Mouse (Mus musculus) stomach, embryonic 14.5 days (tissue): ENCODE measurements around the gene Tead2. TPM values are rescaled to one million over a fixed set of nuclear protein-coding genes. Genes with fewer than 3 reads are reported as not detected.

Experiments used
- ATAC-seq: fragments of 200-750 bp; cut with Nextera tagmentation; 2 replicates; pipeline ENCODE4 v1.8.0; 2017; ENCODE audit warnings: low read depth, moderate TSS enrichment; ENCODE audit not compliant: insufficient number of reproducible peaks, insufficient read depth, low FRiP score
- H3K27ac ChIP-seq: fragments of 300-500 bp; sonication (generic); 2 replicates; pipeline ENCODE4 v1.5.1; 2014; ENCODE audit warnings: mild to moderate bottlenecking, low read length, moderate library complexity, mixed read lengths
- H3K27me3 ChIP-seq: fragments of 300-500 bp; sonication (generic); 2 replicates; pipeline ENCODE4 v1.6.1; 2014; ENCODE audit warnings: low read length, control low read depth, mixed read lengths; ENCODE audit not compliant: control insufficient read depth, insufficient read depth
- H3K36me3 ChIP-seq: fragments of 300-500 bp; sonication (generic); 2 replicates; pipeline ENCODE4 v1.6.1; 2014; ENCODE audit warnings: mild to moderate bottlenecking, control low read depth, low read length, moderate library complexity, mixed read lengths; ENCODE audit not compliant: control insufficient read depth, insufficient read depth
- H3K4me1 ChIP-seq: fragments of 300-500 bp; sonication (generic); 2 replicates; pipeline ENCODE4 v1.6.1; 2014; ENCODE audit warnings: low read length, control low read depth, mixed read lengths; ENCODE audit not compliant: control insufficient read depth, insufficient read depth
- H3K4me2 ChIP-seq: fragments of 300-500 bp; sonication (generic); replicated peaks from 2 replicates; pipeline ENCODE4 v1.6.1; 2014; ENCODE audit warnings: low read depth, low read length, control low read depth
- H3K4me3 ChIP-seq: fragments of 300-500 bp; sonication (generic); 2 replicates; pipeline ENCODE4 v1.5.1; 2014; ENCODE audit warnings: low read depth, low read length, control low read depth
- H3K9ac ChIP-seq: fragments of 300-500 bp; sonication (generic); replicated peaks from 2 replicates; pipeline ENCODE4 v1.6.1; 2014; ENCODE audit warnings: low read depth, mild to moderate bottlenecking, control low read depth, low read length, moderate library complexity, mixed read lengths
- H3K9me3 ChIP-seq: fragments of 300-500 bp; sonication (generic); 2 replicates; pipeline ENCODE4 v1.6.1; 2016; ENCODE audit warnings: low read depth, low read length, control low read depth; ENCODE audit not compliant: control insufficient read depth
- WGBS: fragments of 180-500 bp; shearing (Covaris S2); extraction: QIAGEN DNeasy Blood & Tissue Kit; methylation state at CpG from one replicate; pipeline ENCODE4 v1.1.7; 2014; 5-methylcytosine and 5-hydroxymethylcytosine counted together
- polyA plus RNA-seq: library from polyadenylated mRNA; unstranded; fragments of >200 nt; fragmentation: Nextera tagmentation; extraction: Ambion mirVana; gene quantifications from 2 replicates; pipeline ENCODE4 v1.2.1, GENCODE M21; 2014

Gene Tead2
- polyA plus RNA-seq, 1 experiment from 2014 or later, result 167 TPM

DNA sequence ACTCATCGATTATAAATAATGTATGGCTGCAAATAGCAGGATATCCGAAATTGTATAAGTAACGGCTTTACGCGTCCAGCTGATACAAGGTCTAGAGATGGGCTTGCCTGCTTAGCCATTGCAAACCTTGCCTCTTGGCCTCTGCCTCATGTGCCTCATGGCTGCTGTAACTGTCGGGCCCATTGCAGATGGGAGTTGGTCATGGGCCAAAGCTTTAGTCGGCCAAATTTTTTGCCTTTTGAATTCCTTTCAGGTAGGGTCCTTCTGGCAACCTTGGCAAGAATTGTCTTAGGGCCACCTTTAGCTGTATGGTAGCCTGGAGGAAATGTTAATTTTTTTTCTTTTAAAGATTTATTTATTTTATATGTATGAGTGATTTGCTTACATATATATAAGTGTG lies 9.3 kb downstream of the Tead2 start:
- H3K9me3 ChIP-seq, result no peaks in the 10 kb centered on the region
- no peak overlapping the region for H3K9ac ChIP-seq
- ATAC-seq, result no peak
- H3K27me3 ChIP-seq, result no peaks in the 10 kb centered on the region
- peaks cover 86% of the 10 kb centered on the region for H3K36me3 ChIP-seq
- no peaks in the 10 kb centered on the region for H3K4me1 ChIP-seq
- WGBS, result 92% methylated on average over 7 of the region's 7 CpGs
- H3K4me3 ChIP-seq, result no peak overlapping the region
- H3K4me2 ChIP-seq, result no peak overlapping the region
- H3K27ac ChIP-seq, result no peak overlapping the region

- no peak for ATAC-seq
- H3K36me3 ChIP-seq, result peaks cover 79% of the 10 kb centered on the region
Observed at GRCm38 (mm10) chr7:45226421-45226820, 10.9 kb downstream of the Tead2 start.

GRCm38 (mm10) chr7:45228548-45228947 lies 13.0 kb downstream of the Tead2 start:
- 93% methylated on average over 18 of the region's 18 CpGs for WGBS
- Histone ChIP-seq H3K36me3 (peaks cover 81% of the 10 kb centered on the region), H3K9ac (no peak overlapping the region), H3K27ac (no peak overlapping the region), H3K4me1 (peaks cover 2% of the 10 kb centered on the region), H3K4me3 (no peak overlapping the region), H3K27me3 (no peaks in the 10 kb centered on the region), H3K4me2 (no peak overlapping the region), H3K9me3 (no peaks in the 10 kb centered on the region)
- no peak for ATAC-seq

More at GRCm38 (mm10) chr7:45226421-45226820, 10.9 kb downstream of the Tead2 start:
- H3K27ac ChIP-seq, result no peak overlapping the region
- no peak overlapping the region for H3K4me2 ChIP-seq
- H3K4me3 ChIP-seq, result no peak overlapping the region
- no peaks in the 10 kb centered on the region for H3K27me3 ChIP-seq
- 98% methylated on average over 5 of the region's 5 CpGs for WGBS
- no peak overlapping the region for H3K9ac ChIP-seq
- H3K4me1 ChIP-seq, result no peaks in the 10 kb centered on the region
- no peaks in the 10 kb centered on the region for H3K9me3 ChIP-seq

DNA sequence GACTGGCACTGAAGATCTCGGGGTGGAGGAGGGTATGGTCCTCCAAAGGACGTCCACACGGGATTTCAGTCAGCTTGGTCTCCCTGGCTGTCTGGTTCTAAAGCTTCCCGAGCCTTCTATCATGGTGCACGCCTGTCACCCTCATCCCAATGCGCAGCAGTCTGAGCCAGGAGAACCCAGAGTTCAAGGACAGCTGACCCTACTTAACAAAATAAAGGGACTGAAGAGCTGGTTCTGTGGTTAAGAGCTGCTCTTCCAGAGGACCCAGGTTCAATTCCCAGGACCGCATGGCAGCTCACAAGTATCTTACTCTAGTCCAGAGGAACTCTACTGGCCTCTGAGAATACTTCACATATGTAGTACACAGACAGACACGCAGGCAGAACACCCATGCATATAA lies 13.5 kb downstream of the Tead2 start:
- peaks cover 79% of the 10 kb centered on the region for H3K36me3 ChIP-seq
- H3K9ac ChIP-seq, result no peak overlapping the region
- H3K27me3 ChIP-seq, result no peaks in the 10 kb centered on the region
- H3K4me1 ChIP-seq, result peaks cover 7% of the 10 kb centered on the region
- H3K27ac ChIP-seq, result no peak overlapping the region
- ATAC-seq, result no peak
- H3K9me3 ChIP-seq, result no peaks in the 10 kb centered on the region
- H3K4me2 ChIP-seq, result no peak overlapping the region
- WGBS, result 93% methylated on average over 8 of the region's 8 CpGs
- H3K4me3 ChIP-seq, result no peak overlapping the region

DNA sequence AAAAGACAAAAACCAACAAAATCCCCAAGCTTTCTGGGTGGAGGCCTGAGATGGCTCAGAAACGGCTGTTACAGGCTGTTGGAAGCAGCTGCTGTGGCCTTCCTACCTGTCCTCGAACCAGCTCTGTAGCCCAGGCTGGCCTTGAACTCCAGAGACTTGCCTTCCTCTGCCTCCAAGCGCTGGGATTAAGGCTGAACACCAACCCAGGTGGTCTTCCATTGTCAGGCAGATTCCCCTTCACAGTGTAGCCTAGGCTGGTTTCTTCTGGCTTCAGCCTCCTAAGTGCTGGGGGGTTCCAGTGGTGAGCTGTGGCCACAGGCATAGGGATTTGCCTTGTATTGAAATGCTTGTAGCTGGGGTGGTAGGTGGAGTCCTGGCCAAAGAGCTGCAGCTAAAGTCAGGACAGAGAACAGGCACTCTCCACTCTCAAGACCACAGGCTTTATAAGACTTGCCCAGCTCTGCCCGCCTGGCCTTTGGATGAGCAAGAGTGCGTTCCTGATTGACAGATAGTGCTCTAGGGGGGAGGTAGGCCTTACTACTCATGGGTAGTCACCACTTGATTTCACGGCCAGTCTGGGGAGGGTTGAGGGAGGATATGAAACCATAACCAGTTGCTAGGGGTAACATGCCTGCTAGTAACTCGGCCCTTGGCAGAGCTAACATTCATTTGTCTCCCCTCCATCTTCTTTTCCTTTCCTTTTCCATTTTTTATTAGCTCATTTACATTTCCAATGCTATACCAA lies 14.1 kb downstream of the Tead2 start:
- 92% methylated on average over 7 of the region's 7 CpGs for WGBS
- Histone ChIP-seq H3K4me1 (peaks cover 9% of the 10 kb centered on the region), H3K36me3 (peaks cover 76% of the 10 kb centered on the region)

DNA sequence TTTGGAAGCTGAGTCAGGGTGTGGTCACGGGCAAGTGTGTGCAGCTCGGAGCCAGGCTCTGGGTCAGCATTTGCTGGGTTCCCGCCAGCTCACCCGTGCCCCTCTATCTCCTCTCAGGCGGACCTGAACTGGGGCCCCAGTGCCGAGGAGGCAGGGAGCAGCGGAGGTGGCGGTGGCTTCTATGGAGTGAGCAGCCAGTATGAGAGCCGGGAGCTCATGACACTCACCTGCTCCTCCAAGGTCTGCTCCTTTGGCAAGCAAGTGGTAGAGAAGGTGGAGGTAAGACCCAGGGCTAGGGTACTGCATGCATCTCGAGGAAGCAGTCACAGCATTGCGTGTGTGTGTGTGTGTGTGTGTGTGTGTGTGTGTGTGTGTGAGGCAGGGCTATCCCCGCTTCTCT lies 15.6 kb downstream of the Tead2 start:
- no peak for ATAC-seq
- H3K4me2 ChIP-seq, result no peak overlapping the region
- H3K9me3 ChIP-seq, result no peaks in the 10 kb centered on the region
- no peak overlapping the region for H3K27ac ChIP-seq
- peaks cover 60% of the 10 kb centered on the region for H3K36me3 ChIP-seq
- 0 out of 2 replicates have a peak, but pooled peaks cover 2% of the 10 kb centered on the region for H3K27me3 ChIP-seq
- peaks cover 16% of the 10 kb centered on the region for H3K4me1 ChIP-seq
- no peak overlapping the region for H3K4me3 ChIP-seq
- H3K9ac ChIP-seq, result no peak overlapping the region
- 87% methylated on average over 12 of the region's 12 CpGs for WGBS

More for the DNA sequence above, 14.1 kb downstream of the Tead2 start:
- Histone ChIP-seq H3K9ac (no peak overlapping the region), H3K27me3 (no peaks in the 10 kb centered on the region), H3K27ac (no peak overlapping the region), H3K4me3 (no peak overlapping the region), H3K4me2 (no peak overlapping the region), H3K9me3 (no peaks in the 10 kb centered on the region)
- no peak for ATAC-seq

DNA sequence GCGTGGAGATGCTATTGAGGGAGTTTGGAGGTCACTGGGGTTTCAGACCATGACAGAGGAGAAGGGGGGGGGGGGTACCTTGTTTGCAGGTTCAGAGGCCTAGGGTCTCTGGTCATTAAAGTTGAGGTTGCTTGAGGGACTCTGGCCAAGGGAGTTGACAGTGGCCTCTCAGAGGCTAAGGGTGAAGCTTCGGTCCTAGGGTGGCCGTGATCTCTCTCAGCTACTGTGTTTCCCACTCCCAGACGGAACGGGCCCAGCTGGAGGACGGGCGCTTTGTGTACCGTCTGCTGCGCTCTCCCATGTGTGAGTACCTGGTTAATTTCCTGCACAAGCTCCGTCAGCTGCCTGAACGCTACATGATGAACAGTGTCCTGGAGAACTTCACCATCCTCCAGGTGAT lies 16.4 kb downstream of the Tead2 start:
- H3K36me3 ChIP-seq, result peaks cover 53% of the 10 kb centered on the region
- H3K9ac ChIP-seq, result no peak overlapping the region
- H3K27ac ChIP-seq, result no peak overlapping the region
- ATAC-seq, result no peak
- H3K4me2 ChIP-seq, result no peak overlapping the region
- 0 out of 2 replicates have a peak, but pooled peaks cover 2% of the 10 kb centered on the region for H3K27me3 ChIP-seq
- peaks cover 16% of the 10 kb centered on the region for H3K4me1 ChIP-seq
- 77% methylated on average over 11 of the region's 11 CpGs for WGBS
- H3K9me3 ChIP-seq, result no peaks in the 10 kb centered on the region
- H3K4me3 ChIP-seq, result no peak overlapping the region

DNA sequence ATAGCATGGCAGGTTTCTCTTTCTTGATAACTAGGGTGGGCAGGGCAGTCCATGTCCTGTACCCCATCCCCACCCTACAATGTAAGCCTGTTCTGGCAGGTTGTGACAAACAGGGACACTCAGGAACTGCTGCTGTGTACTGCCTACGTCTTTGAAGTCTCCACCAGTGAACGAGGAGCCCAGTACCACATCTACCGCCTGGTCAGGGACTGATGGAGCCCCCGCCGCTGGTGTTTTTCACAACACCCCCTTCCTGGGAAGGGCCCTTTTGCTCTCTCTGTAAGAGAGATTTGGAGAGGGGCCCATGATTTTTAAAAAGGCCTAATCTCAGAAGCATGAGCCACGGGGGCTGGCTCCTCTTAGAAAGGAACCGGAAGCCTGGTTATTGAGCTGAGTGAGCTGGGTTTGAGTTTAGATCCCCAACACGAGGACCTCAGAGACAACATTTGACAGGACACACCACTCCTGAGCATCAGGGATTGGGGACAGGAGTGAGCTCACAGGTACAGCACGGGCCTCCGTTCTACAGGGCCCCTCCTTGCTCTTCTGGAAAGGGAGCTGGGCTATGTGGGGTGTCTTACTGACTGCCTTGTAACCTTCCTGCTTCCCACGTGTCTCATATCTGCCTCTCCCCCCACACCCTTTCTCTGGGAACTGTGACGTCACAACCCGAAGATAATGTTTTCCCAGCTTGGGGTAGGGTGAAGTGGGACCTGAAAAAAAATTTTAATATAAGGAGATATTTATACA lies 17.3 kb downstream of the Tead2 start:
- no peaks in the 10 kb centered on the region for H3K9me3 ChIP-seq
- no peak for ATAC-seq
- 58% methylated on average over 13 of the region's 13 CpGs for WGBS
- H3K9ac ChIP-seq, result no peak overlapping the region
- H3K4me1 ChIP-seq, result peaks cover 16% of the 10 kb centered on the region
- H3K4me2 ChIP-seq, result no peak overlapping the region
- 0 out of 2 replicates have a peak, but pooled peaks cover 2% of the 10 kb centered on the region for H3K27me3 ChIP-seq
- no peak overlapping the region for H3K27ac ChIP-seq
- H3K4me3 ChIP-seq, result no peak overlapping the region
- H3K36me3 ChIP-seq, result peaks cover 47% of the 10 kb centered on the region
